Mouse (Mus musculus) 416B (cell line): Measurements from ENCODE around the gene Trim10.

Source experiments
- DNase-seq: peaks from one replicate; pipeline ENCODE4 v3.0.0; 2011; ENCODE audit warnings: low read depth

Trim10 gene

DNA sequence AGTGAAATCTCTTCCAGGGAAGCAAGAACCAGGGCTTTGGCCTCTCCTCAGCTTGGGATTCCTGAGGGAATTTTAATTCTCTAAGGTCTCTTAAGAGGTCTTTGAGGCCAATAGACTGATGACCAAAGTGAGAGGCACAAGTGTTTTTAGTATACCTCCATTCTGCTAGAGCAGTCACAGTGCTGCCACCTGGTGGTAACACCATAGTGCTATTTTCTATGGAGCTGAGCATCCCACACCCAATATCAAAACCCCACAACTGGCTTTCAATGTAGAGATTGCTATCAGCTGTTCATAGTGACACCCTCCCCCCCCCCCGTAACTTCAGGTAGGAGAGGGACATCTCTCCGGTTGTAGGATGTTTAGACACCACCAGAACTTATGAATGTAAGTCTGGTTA is 44.7 kb downstream of the Trim10 start:
- peak; percentile 75 for DNase-seq

DNA sequence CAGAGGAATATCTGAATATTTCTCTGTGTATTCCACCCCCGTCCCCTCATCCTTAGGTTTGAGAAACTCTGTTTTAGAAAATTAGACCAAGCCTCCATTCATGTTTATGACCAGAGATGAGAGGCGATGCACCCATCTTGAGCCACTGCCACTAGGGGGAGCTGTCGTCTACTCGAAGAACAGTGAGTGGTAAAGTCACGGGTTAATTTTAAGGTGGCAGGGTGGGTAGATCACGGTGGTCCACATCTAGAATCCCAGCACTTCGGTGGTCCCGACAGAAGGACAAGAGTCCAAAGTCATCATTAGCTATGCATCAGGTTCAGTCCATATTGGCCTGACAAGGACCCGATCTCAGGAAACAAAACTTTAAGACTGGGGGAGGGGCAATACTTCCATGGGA is 45.7 kb downstream of the Trim10 start:
- peak; percentile 61 for DNase-seq

DNA sequence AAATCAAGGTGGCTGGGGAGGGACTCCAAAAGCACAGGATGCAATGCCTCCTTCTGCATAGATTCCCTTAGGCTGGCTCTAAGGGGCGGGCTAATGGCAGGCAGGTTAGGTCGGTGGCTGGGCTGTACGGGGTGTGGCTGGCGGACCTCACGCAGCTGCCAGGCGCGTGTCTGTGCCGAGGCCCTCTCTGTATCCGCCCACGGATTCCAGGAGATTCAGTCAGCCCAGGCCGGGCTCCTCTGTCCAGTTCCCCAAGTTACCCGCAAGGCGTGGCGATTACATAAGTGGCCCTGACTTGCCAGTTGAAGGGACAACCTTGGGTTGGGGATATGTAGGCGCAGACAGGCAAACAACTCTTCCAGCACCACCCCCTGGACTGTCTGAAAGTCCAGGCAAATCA is 50.9 kb downstream of the Trim10 start:
- DNase-seq, result no peak

DNA sequence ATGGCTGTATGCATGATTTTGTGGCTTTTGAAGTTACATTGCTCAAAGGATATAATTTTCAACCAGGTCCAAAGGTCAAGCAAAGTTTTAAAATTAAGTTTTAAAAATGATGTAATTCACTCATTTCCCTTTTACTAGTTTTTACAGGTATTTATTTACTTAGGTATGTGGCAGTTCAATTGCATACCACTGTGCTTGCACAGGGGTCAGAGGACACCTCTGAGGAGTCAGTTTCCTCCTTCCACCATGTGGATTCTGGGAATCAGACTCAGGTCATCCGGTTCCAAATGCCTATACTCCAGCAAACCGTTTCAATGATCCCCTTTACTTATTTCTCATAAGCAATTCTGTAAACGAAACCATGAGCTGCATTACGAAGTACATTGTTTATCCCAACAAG is 53.3 kb downstream of the Trim10 start:
- DNase-seq, result no peak

DNA sequence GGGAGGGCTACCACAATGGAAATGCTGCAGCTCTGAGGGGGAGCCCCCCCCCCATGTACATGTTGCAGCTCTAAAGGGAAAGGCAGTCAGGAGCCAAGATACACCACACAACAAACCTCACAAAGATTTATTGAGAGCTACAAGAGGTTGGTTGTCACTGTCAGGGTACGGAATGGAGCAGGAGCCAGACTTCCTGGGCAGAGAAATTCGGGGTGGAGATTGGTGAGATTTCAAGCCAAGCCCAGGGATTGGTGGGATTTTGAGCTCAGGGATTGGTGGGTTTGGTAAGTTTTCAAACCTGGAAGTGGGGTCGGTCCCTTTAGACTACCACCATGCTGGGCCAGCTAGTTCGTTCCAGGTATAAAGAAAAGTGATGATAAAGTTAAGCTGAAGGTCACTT is 54.1 kb downstream of the Trim10 start:
- DNase-seq, result no peak
